Mouse (Mus musculus) ES-CJ7 (cell line): Measurements from ENCODE around the gene Lrrc4.

Experiments
- DNase-seq: peaks from one replicate; pipeline ENCODE4 v3.0.0; 2011; ENCODE audit warnings: low read depth, low spot score

Gene Lrrc4

GRCm38 (mm10) chr6:28672388-28672787 lies 159.2 kb downstream of the Lrrc4 start:
- no peak for DNase-seq

GRCm38 (mm10) chr6:28669251-28669650 lies 162.3 kb downstream of the Lrrc4 start:
- no peak for DNase-seq

- DNase-seq, result no peak
These were observed 164.0 kb downstream of the Lrrc4 start for GRCm38 (mm10) chr6:28667586-28667985.

GRCm38 (mm10) chr6:28664716-28665115 lies 166.8 kb downstream of the Lrrc4 start:
- DNase-seq, result no peak

GRCm38 (mm10) chr6:28663670-28664069 lies 167.9 kb downstream of the Lrrc4 start:
- no peak for DNase-seq

GRCm38 (mm10) chr6:28663004-28663403 lies 168.5 kb downstream of the Lrrc4 start:
- no peak for DNase-seq

GRCm38 (mm10) chr6:28656511-28656910 lies 175.0 kb downstream of the Lrrc4 start:
- no peak for DNase-seq

- DNase-seq, result no peak
These were observed 186.3 kb downstream of the Lrrc4 start for GRCm38 (mm10) chr6:28645231-28645630.

GRCm38 (mm10) chr6:28642909-28643308 lies 188.6 kb downstream of the Lrrc4 start:
- no peak for DNase-seq

- DNase-seq, result no peak
These were observed 191.5 kb downstream of the Lrrc4 start for GRCm38 (mm10) chr6:28640088-28640487.

- no peak for DNase-seq
These were observed 195.8 kb downstream of the Lrrc4 start for GRCm38 (mm10) chr6:28635531-28636348.

GRCm38 (mm10) chr6:28635092-28635491 lies 196.5 kb downstream of the Lrrc4 start:
- no peak for DNase-seq

- no peak for DNase-seq
These were observed 197.9 kb downstream of the Lrrc4 start for GRCm38 (mm10) chr6:28633656-28634055.

- no peak for DNase-seq
These were observed 198.4 kb downstream of the Lrrc4 start for GRCm38 (mm10) chr6:28633120-28633519.

GRCm38 (mm10) chr6:28630926-28631325 lies 200.6 kb downstream of the Lrrc4 start:
- DNase-seq, result no peak

- DNase-seq, result no peak
These were observed 201.7 kb downstream of the Lrrc4 start for GRCm38 (mm10) chr6:28629866-28630265.

- no peak for DNase-seq
These were observed 203.1 kb downstream of the Lrrc4 start for GRCm38 (mm10) chr6:28628408-28628807.

GRCm38 (mm10) chr6:28622963-28623362 lies 208.6 kb downstream of the Lrrc4 start:
- DNase-seq, result no peak

GRCm38 (mm10) chr6:28622522-28622921 lies 209.0 kb downstream of the Lrrc4 start:
- DNase-seq, result no peak

- DNase-seq, result no peak
These were observed 209.6 kb downstream of the Lrrc4 start for GRCm38 (mm10) chr6:28621961-28622360.

- no peak for DNase-seq
These were observed 210.1 kb downstream of the Lrrc4 start for GRCm38 (mm10) chr6:28621431-28621830.

GRCm38 (mm10) chr6:28618751-28619153 lies 212.8 kb downstream of the Lrrc4 start:
- DNase-seq, result peak; percentile 14

GRCm38 (mm10) chr6:28618299-28618698 lies 213.2 kb downstream of the Lrrc4 start:
- no peak for DNase-seq

GRCm38 (mm10) chr6:28615966-28616365 lies 215.6 kb downstream of the Lrrc4 start:
- DNase-seq, result no peak
